Mouse (Mus musculus): ENCODE results near the gene Defb18.
"Not testable (repeated sequence)": the region's sequence is repeated elsewhere in the genome, so short reads cannot be mapped to it uniquely, and the experiment has no call there.

Defb18 gene

DNA sequence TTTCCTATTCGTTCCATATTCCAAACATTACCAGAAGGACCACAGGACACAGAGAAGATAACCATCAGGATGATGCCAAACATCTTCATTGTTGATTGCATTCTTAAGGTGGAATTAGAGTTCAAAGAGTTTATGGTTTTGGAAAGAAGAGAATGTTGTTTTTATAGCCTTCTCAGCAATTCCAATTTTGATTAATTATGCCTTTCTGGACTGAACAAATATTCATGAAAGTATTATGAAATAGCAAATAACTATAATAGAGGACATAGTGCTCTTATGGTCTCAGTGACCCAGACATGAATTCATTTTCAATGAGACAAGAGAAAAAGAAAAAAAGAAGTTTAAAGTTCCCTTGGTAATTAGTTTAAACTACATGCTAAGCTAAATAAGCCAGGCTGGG, at the start of gene Defb18:
Defb18 (minus strand) TSS at position 101 of the 400 bp plus-strand sequence.
- no peak for DNase-seq (ENCODE audit: low spot score in 2 of 2)

DNA sequence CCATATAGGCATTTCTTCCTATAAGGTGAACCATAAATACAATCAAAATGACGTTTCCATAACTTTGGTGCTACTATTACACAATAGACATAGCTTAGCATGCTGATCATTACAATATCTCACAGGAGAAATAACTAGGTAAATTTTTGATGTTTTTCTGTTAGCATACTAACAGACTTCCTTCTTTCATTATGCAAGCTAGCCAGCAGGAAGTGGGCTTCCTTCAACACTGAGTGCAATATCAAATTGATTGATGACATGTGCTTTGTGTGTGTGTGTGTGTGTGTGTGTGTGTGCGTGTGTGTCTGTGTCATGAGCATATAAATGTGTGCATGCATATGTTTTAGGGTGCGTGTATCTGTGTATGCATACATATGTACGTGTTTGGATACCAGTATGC, 33.9 kb upstream of the Defb18 start:
- no peak for DNase-seq (ENCODE audit: low spot score in 2 of 2)

DNA sequence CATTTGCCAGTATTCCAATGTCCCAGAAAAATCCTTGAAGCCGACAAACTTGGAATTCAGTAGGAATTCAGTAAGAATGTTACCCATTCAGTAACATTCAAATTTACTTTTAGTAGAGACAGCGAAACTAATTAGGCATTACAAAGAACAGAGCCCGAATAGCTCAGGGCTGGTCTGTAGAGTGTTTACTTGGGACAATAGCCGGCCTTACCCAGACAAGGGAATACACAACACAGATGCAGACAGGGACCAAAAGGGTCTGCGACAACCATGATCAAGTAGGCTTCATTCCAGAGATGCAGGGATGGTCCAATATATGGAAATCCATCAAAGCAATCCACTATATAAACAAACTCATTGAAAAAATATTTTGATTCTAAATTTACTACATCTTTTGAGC, 31.6 kb upstream of the Defb18 start:
- DNase-seq (ENCODE audit: low spot score in 2 of 2) = no peak

DNA sequence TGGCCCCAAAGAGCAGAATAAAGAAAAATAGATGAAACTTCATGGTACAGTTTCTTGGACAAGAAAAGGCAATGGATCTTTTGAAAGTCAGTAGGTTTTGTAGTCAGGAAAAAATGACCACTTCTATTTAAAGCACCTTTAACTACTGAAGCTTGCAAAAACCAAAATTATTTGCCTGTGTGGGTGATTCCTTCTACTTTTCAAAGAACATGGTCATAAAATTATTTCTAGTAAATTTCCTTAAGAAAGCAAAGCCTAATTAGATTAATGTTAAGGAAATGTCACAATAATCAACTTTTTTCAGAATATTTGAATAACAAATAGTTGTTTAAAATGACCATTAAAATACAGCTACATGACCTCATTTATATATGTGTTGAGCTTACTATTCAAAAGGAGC, 27.8 kb upstream of the Defb18 start, which contains the start of gene Defb41:
Defb41 (minus strand) TSS at position 101 of the 400 bp plus-strand sequence.
- DNase-seq (ENCODE audit: low spot score in 2 of 2) = no peak

DNA sequence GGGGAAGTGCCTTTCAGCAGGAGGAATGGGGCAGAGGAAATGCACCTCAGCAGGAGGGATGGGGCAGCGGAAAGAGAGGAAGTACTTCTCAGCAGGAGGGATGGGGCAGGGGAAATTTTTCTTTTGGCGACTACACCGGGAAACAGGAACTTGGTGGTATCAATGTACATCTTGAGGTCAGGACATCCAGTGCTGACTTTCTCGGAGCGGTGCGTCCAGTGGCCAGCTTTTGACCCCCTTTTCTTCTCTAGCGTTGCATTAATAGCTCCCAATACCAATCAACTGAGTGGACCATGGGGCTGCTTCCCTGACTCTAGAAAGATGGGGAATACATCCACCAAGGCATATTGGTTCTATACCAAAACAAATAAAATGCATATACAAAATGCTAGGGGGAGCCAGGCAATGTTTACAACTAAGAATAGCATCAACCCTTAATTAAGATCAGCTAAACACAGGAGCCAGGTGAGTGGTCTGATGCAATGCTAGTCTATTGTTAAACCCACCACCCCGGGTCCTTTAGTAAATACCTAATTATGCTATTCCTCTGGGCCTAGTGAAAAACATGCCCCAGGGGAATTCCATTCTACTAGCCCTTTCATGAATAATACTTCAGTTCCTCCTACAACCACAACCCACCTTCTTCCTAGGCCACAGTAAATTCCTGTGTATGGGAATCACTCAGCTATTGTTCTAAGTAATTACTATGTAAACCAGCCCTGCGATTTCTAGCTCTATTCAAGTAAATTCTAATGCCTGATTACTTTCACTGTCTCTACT, 8.7 kb upstream of the Defb18 start:
- DNase-seq (ENCODE audit: low spot score in 2 of 2) = not testable (repeated sequence)

DNA sequence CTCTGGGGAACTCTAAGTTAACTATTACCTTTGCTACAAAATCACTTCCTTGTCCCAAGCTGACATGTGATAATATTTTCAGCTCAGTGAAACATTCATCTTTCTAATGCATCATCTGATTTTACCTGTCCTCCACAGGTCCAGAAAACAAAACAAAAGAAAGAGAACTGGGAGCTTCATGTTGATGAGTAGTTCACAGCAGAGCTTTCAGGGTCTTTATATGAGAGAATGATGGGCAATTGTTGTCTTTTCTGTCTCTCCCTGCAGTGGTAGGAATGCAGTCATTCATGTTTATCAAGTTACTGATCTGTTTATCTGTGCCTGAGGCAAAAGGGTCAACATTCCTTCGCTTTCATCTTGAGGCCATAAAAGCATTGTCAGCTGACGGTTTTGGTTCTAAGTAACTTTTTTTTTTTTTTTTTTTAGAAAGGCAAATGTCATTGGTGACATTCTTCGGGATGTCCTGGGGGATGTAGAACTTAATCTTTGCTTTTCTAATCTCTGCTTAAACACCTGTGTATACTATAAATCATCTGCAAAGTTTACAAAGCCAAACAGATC, 13.8 kb downstream of the Defb18 start:
- no peak for DNase-seq (ENCODE audit: low spot score in 2 of 2)

DNA sequence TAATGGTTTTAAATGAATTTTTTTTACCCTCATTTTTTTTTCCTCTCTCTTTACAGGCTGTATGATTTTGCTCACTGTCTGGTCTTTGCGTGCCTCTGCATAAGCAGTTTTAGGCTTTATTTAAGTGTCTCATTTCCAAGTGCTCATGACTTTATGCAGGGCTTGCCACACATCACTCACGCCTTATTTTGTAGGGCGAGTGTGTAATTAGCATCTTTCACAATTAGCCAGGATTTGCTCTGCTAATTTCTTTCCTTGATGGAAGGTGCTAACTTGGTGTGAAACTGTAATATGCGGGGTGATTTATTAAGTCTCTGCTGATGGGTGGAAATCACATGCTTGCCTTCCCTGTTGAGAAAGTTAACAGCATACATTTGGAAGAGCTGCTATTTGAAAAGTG, 45.5 kb downstream of the Defb18 start:
- no peak for DNase-seq (ENCODE audit: low spot score in 2 of 2)

DNA sequence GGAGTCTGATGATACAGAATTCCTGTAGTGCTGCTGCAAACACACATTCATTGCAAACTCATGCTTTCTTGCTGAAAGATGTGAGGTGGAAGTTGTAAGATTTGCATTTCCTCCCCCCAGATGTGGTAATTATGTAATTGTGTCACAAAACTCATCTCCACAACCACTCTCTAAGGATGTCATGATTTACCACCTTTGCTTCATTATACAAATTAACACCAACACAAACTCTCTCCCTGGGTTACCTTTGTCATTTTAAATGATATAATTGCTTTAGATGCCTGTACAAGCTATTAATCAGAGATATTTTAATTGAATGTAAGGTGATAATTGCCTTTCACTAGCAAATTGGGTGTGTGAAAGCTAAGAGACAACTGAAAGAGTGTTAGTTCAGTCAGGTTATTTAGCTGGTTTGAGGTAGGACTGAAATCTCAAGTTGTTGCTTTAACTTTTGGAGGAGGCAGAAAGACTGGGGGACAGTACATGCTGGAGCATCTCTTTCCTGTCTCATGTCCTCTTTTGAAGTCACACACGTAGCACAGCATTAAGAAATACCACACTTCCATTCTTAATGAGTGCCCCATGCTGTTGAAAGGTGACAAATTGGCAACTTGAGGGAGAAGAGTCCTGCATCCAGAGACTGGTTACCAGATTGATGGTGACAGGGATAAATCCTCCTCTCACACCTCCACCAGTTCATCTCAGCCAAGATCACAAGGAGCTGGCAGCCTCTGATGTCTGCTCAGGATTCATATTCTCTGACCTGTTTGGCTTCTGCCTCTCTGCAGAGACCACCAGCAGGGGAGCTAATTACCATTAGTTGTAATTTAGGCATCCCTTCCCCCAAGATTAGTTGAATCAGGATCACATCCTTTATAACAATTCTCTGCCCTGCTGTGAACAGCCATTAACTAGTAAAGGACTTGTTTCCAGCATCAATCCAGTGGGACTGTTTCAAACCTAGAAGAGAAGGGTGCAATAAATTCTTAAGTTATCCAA, 46.2 kb downstream of the Defb18 start:
- DNase-seq (ENCODE audit: low spot score in 2 of 2) = no peak

All from spleen, postnatal 36 days (tissue).